Mouse (Mus musculus) gastrocnemius, adult 2 months (tissue): ENCODE measurements at regions not wholly inside any gene's neighbourhood (a gene's known extent, or its start where the extent isn't known, plus 50 kb on each side); places are given as distances from the start of the nearest gene placed in this dataset.

Source experiments
- DNase-seq: peaks from one replicate; pipeline ENCODE4 v3.0.0; 2022
- H3K27ac ChIP-seq: fragments of 200-600 bp; 2 replicates; pipeline ENCODE4 v1.8.1; 2022; ENCODE audit warnings: mild to moderate bottlenecking
- H3K4me3 ChIP-seq: fragments of 200-600 bp; 2 replicates; pipeline ENCODE4 v1.8.1; 2022; ENCODE audit warnings: mild to moderate bottlenecking, moderate library complexity
- CTCF ChIP-seq: fragments of 200-600 bp; IDR thresholded peaks from 2 replicates; pipeline ENCODE4 v1.8.1; 2022; ENCODE audit warnings: antibody characterized with exemption, mild to moderate bottlenecking, moderate library complexity
- intact Hi-C: fragments of 180-260 bp; cut with DNase I; formaldehyde crosslinking; loops from one replicate; pipeline ENCODE4 v1.15.1; 2025

DNA sequence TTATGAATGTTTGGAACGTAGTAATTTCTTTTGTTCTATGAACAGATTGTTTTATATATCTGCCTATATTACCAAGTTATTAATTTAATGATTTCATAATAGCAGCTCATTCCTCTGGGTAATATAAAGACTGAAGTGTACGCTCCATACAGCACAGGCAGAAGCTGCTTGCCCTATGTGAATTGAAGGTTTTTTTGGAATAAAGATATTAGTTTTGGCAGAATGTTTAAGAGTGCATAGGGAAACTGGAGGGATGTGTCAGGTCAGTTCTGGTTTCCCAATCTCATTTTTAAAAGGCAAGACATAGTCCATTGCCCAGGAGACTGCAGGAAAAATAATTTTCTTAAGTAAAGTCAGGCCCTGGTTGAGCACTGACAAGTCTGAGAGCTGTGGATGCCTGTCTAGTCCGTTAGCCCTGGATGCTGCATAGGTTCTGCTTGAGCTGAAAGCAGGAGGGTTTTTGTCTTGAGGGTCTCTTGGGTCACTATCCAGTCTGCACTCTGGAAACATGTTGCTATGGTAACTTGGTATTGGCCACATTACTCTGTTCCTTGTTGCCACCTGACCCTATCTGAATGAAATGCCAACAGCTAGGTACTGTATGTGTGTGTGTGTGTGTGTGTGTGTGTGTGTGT, 516.3 kb upstream of the Fam160b2 start:
- no peak for DNase-seq
- H3K27ac ChIP-seq, result no peak overlapping the region

DNA sequence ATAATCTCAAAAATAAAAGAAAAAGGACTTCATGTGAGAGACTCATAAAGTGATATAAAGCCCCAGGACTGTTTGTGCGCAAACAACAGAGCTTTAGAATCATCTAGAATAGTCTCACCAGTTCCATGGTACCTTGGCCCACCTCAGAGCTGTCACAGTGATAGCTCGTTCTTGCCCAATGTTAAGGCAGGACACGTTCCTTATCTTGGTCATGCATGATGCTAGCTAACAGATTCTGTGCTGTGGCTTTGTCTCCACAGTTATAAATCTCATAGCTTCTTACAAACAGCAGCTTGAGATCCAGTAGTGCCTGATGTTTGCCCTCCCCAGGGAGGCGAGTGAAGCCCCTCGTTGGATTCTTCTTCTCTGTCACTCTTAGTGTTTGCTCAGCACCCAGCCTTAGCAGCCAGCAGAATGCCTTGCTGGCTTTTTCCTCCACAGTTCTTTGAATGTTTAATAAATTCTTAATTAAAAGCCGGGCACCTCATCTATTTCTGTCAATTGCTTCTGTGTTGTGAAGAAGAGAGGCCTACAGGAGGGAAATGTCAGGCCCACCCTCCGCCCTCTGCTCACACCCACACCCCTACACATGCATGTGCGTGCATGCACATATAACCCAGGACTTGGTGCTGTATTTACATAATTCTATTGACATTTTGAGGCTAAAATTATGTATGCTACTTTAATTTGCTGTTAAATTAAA, 515.6 kb upstream of the Fam160b2 start:
- no peak overlapping the region for H3K27ac ChIP-seq
- TF ChIP-seq CTCF, result no peak
- intact Hi-C loops, result no loop called here
- H3K4me3 ChIP-seq, result no peak overlapping the region
- DNase-seq, result no peak

More for the DNA sequence above, 516.3 kb upstream of the Fam160b2 start:
- intact Hi-C loops, result no loop called here
- no peak overlapping the region for H3K4me3 ChIP-seq
- TF ChIP-seq CTCF, result no peak

DNA sequence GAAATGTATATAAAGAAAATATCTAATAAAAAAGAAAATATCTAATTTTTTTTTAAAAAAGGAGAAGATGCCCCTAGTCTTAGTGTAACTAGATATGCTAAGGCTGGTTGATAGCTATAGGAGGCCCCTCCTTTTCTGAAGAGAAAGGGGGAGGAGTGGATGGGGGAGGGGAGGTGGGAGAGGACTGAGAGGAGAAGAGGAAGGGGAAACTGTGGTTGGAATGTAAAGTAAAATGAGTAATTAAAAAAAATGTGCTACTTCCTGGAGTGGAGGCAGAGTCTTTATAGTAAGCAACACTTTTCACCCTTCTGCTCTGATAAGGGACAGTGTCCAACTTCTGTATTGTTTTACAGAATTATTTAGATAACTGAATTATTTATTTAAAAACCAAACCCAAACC, 513.6 kb upstream of the Fam160b2 start:
- DNase-seq, result no peak
- no peak overlapping the region for H3K4me3 ChIP-seq
- H3K27ac ChIP-seq, result no peak overlapping the region
- TF ChIP-seq CTCF, result no peak
- intact Hi-C loops, result no loop called here

DNA sequence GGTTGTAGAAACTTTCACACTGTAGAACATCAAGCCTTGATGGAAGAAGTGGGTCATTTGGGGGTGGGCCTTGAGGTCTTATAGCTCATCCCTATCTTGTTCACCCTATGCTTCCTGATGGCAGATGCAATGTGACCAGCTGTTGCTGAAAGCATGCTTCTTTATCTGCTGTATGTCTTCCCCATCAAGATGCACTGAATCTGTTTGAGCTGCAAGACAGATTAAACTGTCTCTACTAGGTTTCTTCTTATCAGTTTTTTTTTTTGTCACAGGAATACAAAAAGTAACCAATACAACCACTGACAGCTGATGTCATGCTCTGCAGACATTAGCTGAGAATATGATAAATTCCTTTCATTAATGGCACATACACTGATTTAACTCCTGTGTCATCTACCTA, 505.0 kb upstream of the Fam160b2 start:
- no peak overlapping the region for H3K27ac ChIP-seq
- DNase-seq, result no peak
- H3K4me3 ChIP-seq, result no peak overlapping the region
- intact Hi-C loops, result no loop called here
- TF ChIP-seq CTCF, result no peak

DNA sequence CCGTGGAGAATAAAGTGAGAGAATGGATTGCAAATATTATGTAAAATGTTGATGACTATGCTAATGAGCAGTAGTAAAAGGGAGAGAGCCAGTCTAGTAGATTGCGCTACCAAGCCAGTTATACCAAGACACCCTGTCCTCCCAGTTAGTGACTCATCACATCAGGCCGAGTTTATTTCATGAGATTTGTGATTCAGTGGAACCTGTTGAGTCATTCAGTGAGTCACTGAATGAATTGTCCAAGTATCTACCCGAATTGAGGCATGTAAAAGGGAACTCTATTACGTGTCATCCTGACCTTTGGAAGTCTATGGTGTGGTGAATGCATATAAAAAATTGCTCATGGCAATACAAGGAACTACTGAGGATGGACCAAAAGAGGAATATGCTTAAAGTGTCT, 504.3 kb upstream of the Fam160b2 start:
- intact Hi-C loops, result no loop called here
- no peak for DNase-seq

DNA sequence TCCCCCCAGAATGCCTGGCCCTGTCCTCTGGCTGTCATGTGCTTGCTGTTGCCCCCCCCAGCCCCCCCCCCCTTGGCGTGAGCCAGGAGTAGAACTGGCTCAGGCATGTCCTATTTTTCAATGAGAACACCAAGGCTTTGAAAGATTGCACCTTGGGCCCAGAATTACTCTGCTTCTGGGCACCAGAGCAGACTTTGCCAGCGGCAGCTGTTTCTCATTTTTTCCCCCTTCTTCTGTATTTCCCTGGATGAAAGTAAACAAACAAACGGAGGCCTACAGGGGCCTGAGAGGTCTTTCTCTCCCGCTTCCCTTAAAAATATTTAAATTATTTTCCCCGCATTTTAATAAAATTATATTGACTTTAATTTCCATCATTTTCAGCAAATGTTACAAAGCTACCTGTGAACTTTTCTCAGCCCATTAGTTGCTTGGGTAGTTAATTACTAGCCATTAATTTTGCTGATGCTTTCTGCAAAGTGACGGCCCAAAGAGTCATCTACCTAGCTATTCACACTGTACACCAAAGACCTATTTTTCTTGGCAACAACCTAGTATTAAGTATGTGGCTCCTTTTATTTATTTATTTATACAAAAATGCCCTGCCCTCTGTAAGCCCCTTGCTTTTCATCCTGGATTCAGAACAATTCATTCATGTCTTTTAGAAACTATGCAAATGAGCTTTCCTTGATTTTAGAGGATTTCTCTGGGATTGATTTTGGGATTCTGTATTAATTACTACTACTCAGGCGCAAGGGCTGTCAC, 496.2 kb upstream of the Fam160b2 start:
- intact Hi-C loops, result no loop called here
- Histone ChIP-seq H3K4me3 (no peak overlapping the region), H3K27ac (no peak overlapping the region)
- DNase-seq, result no peak
- no peak for TF ChIP-seq CTCF

More for the DNA sequence above, 504.3 kb upstream of the Fam160b2 start:
- no peak overlapping the region for H3K27ac ChIP-seq
- no peak for TF ChIP-seq CTCF
- no peak overlapping the region for H3K4me3 ChIP-seq

DNA sequence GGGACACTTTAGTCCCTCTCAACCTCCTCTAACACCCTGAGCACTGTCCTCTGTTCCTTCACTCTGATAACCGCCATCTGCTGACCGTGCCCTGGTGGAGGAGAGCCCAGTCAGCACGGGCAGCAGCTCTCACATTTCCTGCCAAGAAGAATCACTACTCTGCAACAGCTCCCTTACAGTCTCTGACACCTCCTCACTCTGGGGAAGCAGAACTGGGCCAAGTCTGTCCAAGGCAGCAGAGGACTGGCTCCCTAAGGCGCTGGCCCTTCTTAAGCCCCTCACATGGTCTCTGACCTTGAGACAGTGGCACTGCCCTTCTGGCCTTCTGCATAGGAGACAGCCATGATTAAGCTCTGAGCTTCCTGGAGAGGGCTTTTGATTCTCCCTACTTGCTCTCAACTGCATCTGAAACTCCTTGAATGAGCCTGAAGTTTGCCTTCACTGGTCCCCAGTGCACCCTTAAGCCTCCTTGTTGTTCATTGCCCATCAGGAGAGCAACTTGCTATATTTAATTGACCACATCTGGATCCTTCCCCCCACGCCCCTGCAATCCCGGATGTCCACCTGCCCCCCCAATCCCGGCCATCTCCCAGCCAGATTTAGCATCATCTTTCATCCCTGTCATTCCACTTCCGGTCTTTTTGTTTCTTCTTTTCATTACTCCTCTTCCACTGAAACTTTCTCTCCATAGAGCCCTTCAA, 493.1 kb upstream of the Fam160b2 start:
- H3K4me3 ChIP-seq, result no peak overlapping the region
- peak; percentile 62 for DNase-seq
- TF ChIP-seq CTCF, result no peak
- intact Hi-C loops, result no loop called here
- H3K27ac ChIP-seq, result 0 out of 2 replicates have a peak overlapping the region, but pooled peaks have one; percentile 31

DNA sequence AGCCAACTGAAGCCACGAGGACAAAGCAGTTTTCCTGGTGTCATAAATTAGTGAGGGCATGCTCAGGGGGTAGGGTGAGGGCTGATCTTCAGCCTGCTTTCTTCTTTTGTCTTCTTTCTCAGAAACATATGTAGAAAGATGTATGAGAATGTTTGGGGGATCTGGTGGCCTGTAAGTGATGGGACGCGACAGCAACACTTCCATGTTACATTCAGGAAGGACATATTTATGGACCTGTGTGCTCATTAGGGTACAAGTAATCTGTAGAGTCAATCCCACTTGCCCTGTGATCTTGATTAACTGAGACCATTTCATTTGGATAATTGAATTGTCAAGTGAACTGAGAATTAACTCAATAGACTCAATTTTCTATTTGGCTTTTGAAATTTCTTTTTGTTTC, 486.1 kb upstream of the Fam160b2 start:
- no peak for TF ChIP-seq CTCF
- intact Hi-C loops, result no loop called here
- no peak overlapping the region for H3K27ac ChIP-seq
- no peak overlapping the region for H3K4me3 ChIP-seq
- no peak for DNase-seq

DNA sequence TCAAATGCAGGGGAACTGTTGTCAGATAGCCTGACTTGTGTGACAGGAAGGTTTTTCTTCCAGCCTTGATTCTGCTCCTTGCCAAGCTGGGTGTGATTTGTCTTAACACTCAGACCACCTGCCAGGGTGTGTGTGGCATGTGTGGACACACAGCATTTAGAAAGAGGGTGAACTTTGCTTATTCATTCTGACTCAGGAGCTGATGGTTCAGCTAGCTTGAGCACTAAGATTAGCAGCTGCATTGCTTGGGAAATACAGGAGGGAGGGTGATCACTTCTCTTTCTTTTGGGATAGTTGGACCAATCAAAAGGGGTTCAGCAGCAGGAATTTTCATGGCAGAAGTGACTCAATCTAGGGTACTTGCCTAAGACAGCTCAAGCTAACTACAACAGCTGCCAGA, 482.7 kb upstream of the Fam160b2 start:
- no peak for DNase-seq
- H3K27ac ChIP-seq, result no peak overlapping the region
- intact Hi-C loops, result no loop called here
- H3K4me3 ChIP-seq, result no peak overlapping the region
- no peak for TF ChIP-seq CTCF

DNA sequence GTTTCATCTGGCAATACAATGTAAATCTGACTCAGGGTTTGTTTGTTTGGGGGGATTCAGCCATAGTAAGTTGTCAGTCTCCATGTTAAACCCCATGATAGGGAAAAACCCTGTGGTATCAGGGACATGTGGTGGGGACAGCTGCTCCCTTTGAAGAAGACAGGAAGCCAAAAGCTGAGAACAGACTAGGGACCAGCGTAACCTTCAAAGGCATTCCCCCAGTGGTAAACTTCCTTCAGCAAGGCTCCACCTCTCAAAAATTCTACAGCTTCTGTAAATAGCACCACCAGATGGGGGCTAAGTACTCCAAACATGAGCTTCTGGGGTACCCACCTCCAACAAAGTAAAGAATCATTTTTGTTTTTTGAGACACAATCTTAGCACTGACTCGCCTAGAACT, 476.0 kb upstream of the Fam160b2 start:
- Histone ChIP-seq H3K4me3 (no peak overlapping the region), H3K27ac (no peak overlapping the region)
- no peak for DNase-seq
- intact Hi-C loops, result no loop called here
- TF ChIP-seq CTCF, result no peak

DNA sequence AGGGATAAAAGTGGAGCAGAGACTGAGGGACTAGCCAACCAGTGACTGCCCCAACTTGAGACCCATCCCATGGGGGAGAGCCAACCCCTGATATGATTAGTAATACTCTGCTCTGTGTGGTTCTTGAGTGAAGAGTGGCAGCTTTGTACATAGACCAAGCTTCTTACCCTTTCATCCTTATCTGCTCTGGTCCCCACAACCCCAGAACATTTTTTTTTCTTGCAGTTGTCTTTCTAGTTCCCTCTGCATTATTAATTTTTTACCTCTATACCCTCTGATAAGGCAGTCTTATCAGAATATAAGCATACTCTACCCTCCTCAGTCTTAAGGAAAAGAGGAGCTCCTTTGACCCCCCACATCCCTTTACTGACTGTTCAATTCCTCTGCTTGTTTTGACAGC, 474.4 kb upstream of the Fam160b2 start:
- Histone ChIP-seq H3K27ac (no peak overlapping the region), H3K4me3 (no peak overlapping the region)
- intact Hi-C loops, result no loop called here
- no peak for TF ChIP-seq CTCF
- DNase-seq, result no peak

DNA sequence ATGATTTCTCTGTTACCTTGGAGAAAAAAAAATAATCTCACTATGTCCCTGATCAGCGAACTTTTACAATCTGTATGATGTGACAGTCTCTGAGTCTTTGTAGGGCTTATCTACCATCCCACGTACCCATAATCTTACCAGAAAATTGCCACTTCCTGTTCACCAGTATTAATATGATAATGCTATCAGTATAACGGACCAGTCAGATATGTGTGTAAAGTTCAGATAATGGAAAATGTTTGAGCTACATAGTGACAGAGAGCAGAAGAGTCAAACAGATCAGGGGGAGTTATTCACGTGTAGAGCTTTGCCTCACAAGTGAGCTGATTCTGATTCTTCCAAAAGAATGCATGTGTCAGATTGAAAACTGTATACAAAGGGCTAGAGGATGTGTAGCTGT, 466.0 kb upstream of the Fam160b2 start:
- DNase-seq, result no peak
- no peak overlapping the region for H3K27ac ChIP-seq
- intact Hi-C loops, result no loop called here
- no peak overlapping the region for H3K4me3 ChIP-seq
- TF ChIP-seq CTCF, result no peak

DNA sequence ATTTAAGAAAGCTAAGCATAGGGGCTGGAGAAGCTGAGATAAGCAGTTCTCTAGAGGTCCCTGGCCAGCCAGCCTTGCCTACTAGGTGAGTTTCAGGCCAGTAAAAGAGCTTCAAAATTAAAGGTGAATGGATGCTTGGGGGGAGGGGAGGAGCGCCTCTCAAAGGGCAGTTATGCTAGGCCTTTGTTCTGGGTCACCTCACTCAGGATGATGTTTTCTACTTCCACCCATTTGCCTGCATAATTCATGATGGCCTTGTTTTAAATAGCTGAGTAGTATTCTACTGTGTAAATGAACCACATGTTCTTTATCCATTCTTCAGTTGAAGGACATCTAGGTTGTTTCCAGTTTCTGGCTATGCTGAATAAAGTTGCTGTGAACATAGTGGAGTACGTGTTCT, 457.0 kb upstream of the Fam160b2 start:
- Histone ChIP-seq H3K4me3 (no peak overlapping the region), H3K27ac (no peak overlapping the region)
- intact Hi-C loops, result no loop called here
- DNase-seq, result no peak
- TF ChIP-seq CTCF, result no peak
